Mouse (Mus musculus): ENCODE measurements around the gene Ctnnd2. TPM values are rescaled to one million over a fixed set of nuclear protein-coding genes. Genes with fewer than 3 reads are reported as not detected.

Gene Ctnnd2
- polyA plus RNA-seq, 1 experiment: 87.7 TPM

DNA sequence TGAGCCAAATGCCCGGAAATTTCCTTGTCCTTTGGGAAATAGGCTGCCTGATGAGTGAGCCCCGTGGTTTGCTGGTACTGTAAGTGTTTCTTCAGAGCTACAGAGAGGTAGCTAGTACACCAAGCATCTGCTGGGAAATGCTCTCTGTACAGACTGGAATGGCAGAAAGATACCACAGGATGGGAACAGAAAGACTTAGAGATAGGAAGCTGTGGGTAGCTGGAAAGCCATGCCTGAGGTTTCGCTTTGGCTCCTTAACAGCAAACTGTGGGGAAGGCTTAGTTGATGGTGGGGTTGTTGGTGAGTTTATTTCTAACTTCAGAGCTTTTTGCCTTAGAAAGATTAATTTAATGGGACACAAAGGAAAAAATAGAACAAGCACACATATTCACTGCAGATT lies 485.2 kb downstream of the Ctnnd2 start:
- H3K27ac ChIP-seq (ENCODE audit: insufficient read depth, low read length): no peak overlapping the region
- H3K4me3 ChIP-seq (replicated peaks; ENCODE audit: insufficient read depth, low read depth, low read length): no peak overlapping the region
- H3K27me3 ChIP-seq (ENCODE audit: control insufficient read depth, insufficient read depth, low read length): no peaks in the 10 kb centered on the region
- H3K4me1 ChIP-seq (ENCODE audit: control insufficient read depth, insufficient read depth, low read length): peaks cover 5% of the 10 kb centered on the region
- DNase-seq: no peak
- 64% methylated on average over 3 of the region's 3 CpGs for WGBS
- TF ChIP-seq POLR2A (IDR thresholded peaks at IDR 0.05; ENCODE audit: borderline replicate concordance, insufficient read depth, low read length): no peak

DNA sequence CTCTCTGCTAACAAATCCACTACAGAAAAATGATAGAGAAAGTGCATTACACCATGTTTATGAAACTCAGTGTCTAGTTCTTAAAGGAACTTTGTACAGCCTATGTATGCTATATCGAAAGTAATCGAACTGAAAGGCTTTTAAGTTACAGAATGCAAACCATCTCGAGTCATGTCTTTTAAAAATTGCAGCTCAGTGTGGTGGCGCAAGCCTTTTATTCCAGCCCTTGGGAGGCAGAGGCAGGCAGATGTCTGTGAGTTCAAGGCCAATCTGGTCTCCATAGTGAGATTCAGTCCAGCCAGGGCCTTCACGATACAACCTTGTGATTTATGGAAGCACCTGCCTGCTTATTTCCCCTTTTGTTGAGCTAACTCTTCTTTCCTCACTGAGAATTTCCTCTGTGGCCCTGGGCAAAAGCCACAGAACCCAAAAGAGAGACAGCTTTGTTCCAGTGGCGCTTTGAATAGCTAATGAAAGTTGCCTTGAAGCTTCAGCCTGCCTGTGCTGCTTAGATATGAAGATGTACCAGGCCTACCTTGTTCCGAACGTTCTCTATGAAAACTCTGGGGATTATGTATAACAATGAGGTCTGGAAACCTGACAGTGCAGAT lies 488.3 kb downstream of the Ctnnd2 start:
- Histone ChIP-seq H3K27ac (ENCODE audit: insufficient read depth, low read length) (no peak overlapping the region), H3K4me1 (ENCODE audit: control insufficient read depth, insufficient read depth, low read length) (peaks cover 5% of the 10 kb centered on the region), H3K4me3 (replicated peaks; ENCODE audit: insufficient read depth, low read depth, low read length) (no peak overlapping the region), H3K27me3 (ENCODE audit: control insufficient read depth, insufficient read depth, low read length) (no peaks in the 10 kb centered on the region)
- TF ChIP-seq POLR2A (IDR thresholded peaks at IDR 0.05; ENCODE audit: borderline replicate concordance, insufficient read depth, low read length): no peak
- no peak for TF ChIP-seq CTCF (IDR thresholded peaks at IDR 0.05; ENCODE audit: borderline replicate concordance, insufficient read depth, low read depth, low read length)
- 85% methylated on average over 8 of the region's 8 CpGs for WGBS
- DNase-seq: no peak

DNA sequence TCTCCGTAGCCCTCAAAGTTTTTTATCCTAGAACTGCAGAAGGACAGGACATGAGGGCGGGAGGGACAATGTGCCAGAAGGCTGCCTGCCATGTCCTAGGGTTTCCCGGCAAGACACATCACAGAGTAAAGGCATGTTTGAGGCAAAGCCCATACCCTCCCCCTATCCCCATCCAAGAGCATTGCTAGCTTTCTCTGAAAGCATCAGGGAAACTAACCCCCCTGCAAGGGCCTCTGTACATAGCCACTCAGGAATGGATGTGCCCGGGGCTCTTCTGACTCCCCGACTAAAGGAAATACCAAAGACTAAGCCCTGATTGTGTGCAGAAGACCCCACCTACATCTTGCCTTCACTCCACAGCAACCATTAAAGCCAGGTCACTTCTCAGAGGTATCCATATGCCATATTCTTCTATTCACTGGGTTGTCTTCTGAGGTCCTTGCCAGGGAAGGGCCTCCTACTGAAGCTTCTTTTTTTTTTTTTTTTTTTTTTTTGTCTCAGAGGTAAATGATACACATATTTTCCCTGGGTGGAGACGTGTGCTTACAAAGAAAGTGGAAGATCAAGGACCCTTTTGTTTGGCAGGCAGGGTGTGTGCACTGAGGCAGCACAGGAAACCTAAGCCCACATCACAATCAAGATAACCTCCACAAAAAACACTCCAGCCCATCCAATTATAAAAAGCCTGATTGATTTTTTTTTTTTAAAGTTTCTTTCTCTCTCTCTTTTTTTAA lies 489.5 kb downstream of the Ctnnd2 start:
- Histone ChIP-seq H3K27me3 (ENCODE audit: control insufficient read depth, insufficient read depth, low read length) (no peaks in the 10 kb centered on the region), H3K27ac (ENCODE audit: insufficient read depth, low read length) (no peak overlapping the region), H3K4me3 (replicated peaks; ENCODE audit: insufficient read depth, low read depth, low read length) (no peak overlapping the region), H3K4me1 (ENCODE audit: control insufficient read depth, insufficient read depth, low read length) (peaks cover 5% of the 10 kb centered on the region)
- peak in 1 of 2 experiments; percentile 40 for DNase-seq
- 30% methylated on average over 6 of the region's 6 CpGs for WGBS
- TF ChIP-seq CTCF (IDR thresholded peaks at IDR 0.05; ENCODE audit: borderline replicate concordance, insufficient read depth, low read depth, low read length) (no peak), POLR2A (IDR thresholded peaks at IDR 0.05; ENCODE audit: borderline replicate concordance, insufficient read depth, low read length) (no peak)

DNA sequence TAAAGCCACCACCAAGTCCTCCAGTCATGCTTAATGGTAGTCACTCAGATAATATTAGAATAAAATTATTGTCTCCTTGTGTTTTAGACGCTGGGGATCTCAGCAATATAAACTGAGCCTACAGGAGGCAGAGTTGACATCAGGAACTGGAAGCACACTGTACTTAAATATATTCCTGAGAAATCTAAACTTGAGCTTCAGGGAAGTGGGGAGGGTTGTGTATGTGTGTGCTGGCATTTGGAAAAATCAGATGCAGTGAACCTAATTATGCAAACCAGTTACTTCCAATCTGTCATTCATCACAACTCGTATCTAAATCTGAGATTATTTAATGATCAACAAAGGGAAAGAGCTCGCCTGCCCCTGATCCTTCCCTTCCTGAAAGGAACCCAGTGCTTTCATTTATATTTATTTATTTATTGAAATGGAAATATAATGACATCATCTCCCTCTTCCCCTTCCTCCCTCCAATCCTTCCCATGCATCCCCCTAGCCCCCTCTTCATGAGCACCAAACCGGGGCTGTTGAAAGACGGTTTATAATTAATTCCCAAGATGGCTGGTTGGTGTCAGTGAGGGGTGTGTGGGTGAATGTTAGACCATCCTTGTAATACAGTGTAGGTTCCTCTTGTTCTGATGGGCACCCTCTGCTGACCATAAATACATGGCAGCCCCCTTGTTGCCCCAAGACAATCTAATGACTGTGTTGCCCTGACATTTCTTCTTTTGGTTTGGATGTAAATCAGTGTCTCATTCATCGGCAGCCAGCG lies 495.6 kb downstream of the Ctnnd2 start:
- TF ChIP-seq CTCF (IDR thresholded peaks at IDR 0.05; ENCODE audit: borderline replicate concordance, insufficient read depth, low read depth, low read length) (no peak), POLR2A (IDR thresholded peaks at IDR 0.05; ENCODE audit: borderline replicate concordance, insufficient read depth, low read length) (no peak)
- Histone ChIP-seq H3K27ac (ENCODE audit: insufficient read depth, low read length) (no peak overlapping the region), H3K4me3 (replicated peaks; ENCODE audit: insufficient read depth, low read depth, low read length) (no peak overlapping the region), H3K27me3 (ENCODE audit: control insufficient read depth, insufficient read depth, low read length) (no peaks in the 10 kb centered on the region), H3K4me1 (ENCODE audit: control insufficient read depth, insufficient read depth, low read length) (no peaks in the 10 kb centered on the region)
- WGBS: 85% methylated on average over 7 of the region's 7 CpGs
- no peak for DNase-seq

DNA sequence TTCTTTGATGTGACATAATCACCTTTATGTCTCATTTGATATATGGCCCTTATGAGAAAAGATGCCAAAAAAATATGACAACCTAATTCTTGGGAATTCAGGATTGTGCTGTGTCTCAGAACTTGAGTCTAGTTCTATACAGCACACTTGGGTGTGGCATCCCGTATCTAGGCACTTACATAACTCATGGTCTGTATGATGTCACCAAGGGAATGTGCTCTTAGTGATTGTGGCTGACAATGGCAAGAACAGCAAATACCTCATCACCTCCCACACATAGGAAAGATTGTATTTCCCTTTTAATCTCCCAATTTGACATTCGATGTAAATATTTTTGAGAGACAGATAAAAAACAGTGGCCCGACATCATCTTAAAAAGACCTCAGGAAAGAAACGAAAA lies 509.5 kb downstream of the Ctnnd2 start:
- TF ChIP-seq POLR2A (IDR thresholded peaks at IDR 0.05; ENCODE audit: borderline replicate concordance, insufficient read depth, low read length) (no peak), CTCF (IDR thresholded peaks at IDR 0.05; ENCODE audit: borderline replicate concordance, insufficient read depth, low read depth, low read length) (no peak)
- H3K4me3 ChIP-seq (replicated peaks; ENCODE audit: insufficient read depth, low read depth, low read length): no peak overlapping the region
- DNase-seq: no peak
- H3K27me3 ChIP-seq (ENCODE audit: control insufficient read depth, insufficient read depth, low read length): no peaks in the 10 kb centered on the region
- WGBS: 97% methylated on average over 4 of the region's 4 CpGs
- no peak overlapping the region for H3K27ac ChIP-seq (ENCODE audit: insufficient read depth, low read length)
- no peaks in the 10 kb centered on the region for H3K4me1 ChIP-seq (ENCODE audit: control insufficient read depth, insufficient read depth, low read length)

DNA sequence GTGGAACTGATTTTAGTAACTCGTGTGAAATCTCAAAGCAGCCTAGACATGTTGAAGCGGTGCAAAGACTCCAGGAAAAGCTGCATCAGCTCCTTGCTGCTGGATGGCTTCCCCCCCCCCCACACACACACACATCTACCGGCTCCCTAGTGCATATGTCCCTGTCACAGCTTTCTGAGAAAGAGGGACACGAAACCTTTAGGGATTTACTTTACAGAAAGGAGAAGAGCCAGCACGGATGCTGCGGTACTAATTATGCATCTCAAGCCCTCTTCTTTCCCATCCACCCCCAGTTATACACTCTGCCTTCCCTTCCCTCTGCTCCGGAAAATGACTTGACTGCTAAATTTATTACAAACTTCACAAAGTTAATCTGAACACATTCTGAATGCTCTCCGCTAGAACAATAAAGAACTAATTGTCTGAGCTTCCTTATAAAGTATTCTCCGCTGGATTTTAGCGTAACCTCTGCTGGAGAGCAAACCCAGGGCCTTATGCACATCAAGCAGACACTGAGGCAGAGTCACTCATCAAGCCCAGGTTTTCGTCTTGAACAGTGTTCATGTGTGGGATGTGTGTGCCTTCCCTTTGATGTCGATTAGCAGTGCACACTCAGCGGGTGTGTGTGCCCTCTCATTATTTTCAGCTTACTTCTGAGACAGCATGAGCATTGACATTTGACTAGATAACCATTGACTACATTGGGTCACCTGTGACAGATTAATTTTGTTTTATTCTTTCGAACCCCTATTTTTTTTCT lies 510.1 kb downstream of the Ctnnd2 start:
- no peaks in the 10 kb centered on the region for H3K27me3 ChIP-seq (ENCODE audit: control insufficient read depth, insufficient read depth, low read length)
- 81% methylated on average over 14 of the region's 14 CpGs for WGBS
- no peak overlapping the region for H3K4me3 ChIP-seq (replicated peaks; ENCODE audit: insufficient read depth, low read depth, low read length)
- no peaks in the 10 kb centered on the region for H3K4me1 ChIP-seq (ENCODE audit: control insufficient read depth, insufficient read depth, low read length)
- no peak overlapping the region for H3K27ac ChIP-seq (ENCODE audit: insufficient read depth, low read length)
- DNase-seq: no peak
- no peak for TF ChIP-seq POLR2A (IDR thresholded peaks at IDR 0.05; ENCODE audit: borderline replicate concordance, insufficient read depth, low read length)
- TF ChIP-seq CTCF (IDR thresholded peaks at IDR 0.05; ENCODE audit: borderline replicate concordance, insufficient read depth, low read depth, low read length): no peak

DNA sequence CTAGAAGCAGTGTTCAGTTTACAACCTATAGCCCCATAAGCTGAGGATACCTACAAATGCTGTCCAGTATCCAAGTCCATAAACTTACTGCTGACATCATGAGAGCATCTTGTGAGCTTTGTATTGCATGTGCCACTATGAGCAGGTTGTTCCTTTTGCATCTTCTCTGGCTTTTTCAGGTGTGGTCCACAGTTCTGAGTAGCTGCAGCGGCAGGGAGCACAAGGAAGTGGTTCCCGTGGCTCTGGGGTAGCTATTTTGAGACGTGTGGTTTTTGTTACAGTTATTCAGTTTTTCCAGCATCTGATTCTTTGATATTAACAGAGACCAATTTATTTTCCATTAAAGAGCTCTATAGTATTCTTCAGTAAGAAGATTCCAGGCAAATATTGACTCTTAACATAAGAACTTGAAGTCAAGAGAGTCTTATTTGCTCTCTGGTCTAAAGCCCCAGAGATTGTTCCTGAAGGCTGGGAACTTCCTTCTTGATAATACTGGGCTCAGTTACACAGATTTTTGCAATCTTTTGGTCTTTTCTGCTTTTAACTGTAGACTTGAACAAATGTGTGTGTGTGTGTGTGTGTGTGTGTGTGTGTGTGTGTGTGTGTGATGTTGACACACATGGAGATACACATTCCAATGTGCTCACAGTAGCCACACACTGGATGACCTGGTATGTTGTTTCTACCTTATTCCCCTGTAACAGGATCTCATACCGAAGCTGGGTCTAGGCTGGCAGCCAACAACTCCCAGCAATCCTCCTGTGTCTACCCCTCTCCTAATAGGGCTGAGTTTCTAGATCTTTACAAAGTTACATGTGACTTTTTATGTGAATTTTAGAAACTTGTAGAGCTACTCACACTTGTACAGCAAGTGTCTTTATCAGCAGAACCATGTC lies 514.1 kb downstream of the Ctnnd2 start:
- Histone ChIP-seq H3K27ac (ENCODE audit: insufficient read depth, low read length) (no peak overlapping the region), H3K4me1 (ENCODE audit: control insufficient read depth, insufficient read depth, low read length) (no peaks in the 10 kb centered on the region), H3K4me3 (replicated peaks; ENCODE audit: insufficient read depth, low read depth, low read length) (no peak overlapping the region), H3K27me3 (ENCODE audit: control insufficient read depth, insufficient read depth, low read length) (no peaks in the 10 kb centered on the region)
- WGBS: 56% methylated on average over 4 of the region's 4 CpGs
- TF ChIP-seq CTCF (IDR thresholded peaks at IDR 0.05; ENCODE audit: borderline replicate concordance, insufficient read depth, low read depth, low read length): no peak
- no peak for TF ChIP-seq POLR2A (IDR thresholded peaks at IDR 0.05; ENCODE audit: borderline replicate concordance, insufficient read depth, low read length)
- DNase-seq: no peak

Measured in cerebellum, adult 2 months (tissue).